ENCODE assay signal across 19 mouse cellular contexts in the genomic region with DNA sequence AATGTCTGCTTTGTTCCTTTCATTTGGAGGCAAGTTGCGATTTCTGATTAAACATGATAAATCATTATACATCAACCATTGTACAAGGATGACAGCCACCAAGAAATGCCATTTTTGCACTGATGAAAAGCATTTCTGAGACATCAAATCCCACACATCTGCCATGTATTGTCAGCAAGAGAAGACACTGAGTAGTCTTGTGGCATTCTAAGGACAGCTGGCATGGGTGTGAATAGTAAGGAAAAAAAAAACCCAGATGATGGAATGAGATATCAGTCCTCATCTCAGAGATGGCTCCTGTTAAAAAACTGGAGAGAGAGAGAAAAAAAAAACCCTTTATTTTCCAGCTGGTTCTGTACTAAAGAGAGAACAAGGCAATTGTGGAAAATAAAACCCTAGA.
A peak's percentile ranks its signal among the peaks of the same experiment; 100 is the strongest.
DNase-seq lines count a peak whose midpoint lies in the region; ATAC-seq and TF ChIP-seq lines count a peak whose summit lies in the region.
"Had no signal": no experiment of that assay in that cellular context is flagged by ENCODE, and none has a peak within 500 bp of the region (broad histone marks: within the 10 kb centered on the region; RNA-seq: fewer than 3 reads in every experiment).

No protein-coding gene starts in this region.

- ATAC-seq in frontal cortex, adult (ENCODE audit: low TSS enrichment), result peak; percentile 65
- ATAC-seq: forebrain, embryonic 13.5 days; forebrain, embryonic 15.5 days; forebrain, postnatal 0 days had no signal

- TF ChIP-seq CTCF in brain, embryonic 14.5 days (IDR thresholded peaks at IDR 0.05; ENCODE audit: borderline replicate concordance, extremely low read depth, insufficient read depth, insufficient read length), result no peak

- DNase-seq in frontal cortex, postnatal 14 days (ENCODE audit: low spot score in 2 of 2), result no peak
- DNase-seq in layer of hippocampus, adult 9-10 months (ENCODE audit: low spot score), result peak; percentile 7
- DNase-seq in layer of hippocampus, postnatal 14 days (ENCODE audit: low spot score in 2 of 2), result no peak
- peak; percentile 2 for DNase-seq in CD4-positive helper T cell, adult 2 months (ENCODE audit: low read depth, low spot score)
- peak; percentile 13 for DNase-seq in brain, embryonic 14.5 days (ENCODE audit: low read depth)
- DNase-seq in spleen, adult 18-20 months, result no peak
- DNase-seq: adrenal gland, adult 2 months; adrenal gland, postnatal 10 days; adrenal gland, postnatal 25 days; B cell, adult 2 months; cerebellum, adult 11 months; cerebellum, adult 2 months; cerebellum, adult 9-10 months; cerebellum, postnatal 10 days; cerebellum, postnatal 25 days; forebrain, postnatal 0 days had no signal

- no peak for TF ChIP-seq POLR2A in brain, embryonic 14.5 days (IDR thresholded peaks at IDR 0.05; ENCODE audit: borderline replicate concordance, extremely low read depth, insufficient read depth, insufficient read length, poor library complexity, severe bottlenecking)

Comparison
In these comparisons a context has a peak if more than half of its experiments do, and no peak if none do; other contexts are left out.
1. DNase-seq: peak in layer of hippocampus, adult 9-10 months (single experiment), CD4-positive helper T cell, adult 2 months (single experiment) and brain, embryonic 14.5 days (single experiment); none in frontal cortex, postnatal 14 days (0 of 2), layer of hippocampus, postnatal 14 days (0 of 2) and spleen, adult 18-20 months (0 of 2).